Mouse (Mus musculus) left cerebral cortex, adult 18-20 months (tissue): Measurements from ENCODE around the gene 2300003K06Rik. TPM values are rescaled to one million over a fixed set of nuclear protein-coding genes. Genes with fewer than 3 reads are reported as not detected.
"Not testable (repeated sequence)": the region's sequence is repeated elsewhere in the genome, so short reads cannot be mapped to it uniquely, and the experiment has no call there.

ENCODE experiments used
- DNase-seq, 2 experiments: peaks; one replicate each; pipeline ENCODE4 v3.0.0; 2021 to 2022; ENCODE audit warnings: low spot score in 2 of 2, mixed read lengths in 1 of 2
- long read RNA-seq, 2 experiments: library from polyadenylated mRNA; stranded (forward); transcript quantifications; one replicate each; pipeline ENCODE4 v2.0.0; 2021
- total RNA-seq, 2 experiments: library from RNA; stranded (reverse); gene quantifications; 2 replicates each; pipeline ENCODE4 v1.2.3; 2021

The 2300003K06Rik gene
- total RNA-seq: not detected
- long read RNA-seq, experiment 1: 0 reads
- long read RNA-seq, experiment 2: 0 reads

- no peak for DNase-seq
Measured at GRCm38 (mm10) chr11:99837966-99838365, at the start of gene 2300003K06Rik. 2300003K06Rik (minus strand) TSS chr11:99838066.

- DNase-seq: not testable (repeated sequence)
Measured at GRCm38 (mm10) chr11:99878887-99879286, 41.0 kb upstream of the 2300003K06Rik start, which contains the start of gene Gm11567. Gm11567 (plus strand) TSS chr11:99879187.

GRCm38 (mm10) chr11:99873089-99873488 is 35.2 kb upstream of the 2300003K06Rik start, which contains the start of gene Krtap9-1:
Krtap9-1 (plus strand) TSS chr11:99873389.
- DNase-seq: not testable (repeated sequence)

- DNase-seq: not testable (repeated sequence)
Measured at GRCm38 (mm10) chr11:99864176-99864575, 26.3 kb upstream of the 2300003K06Rik start, which contains the start of gene Gm11559. Gm11559 (plus strand) TSS chr11:99864476.

GRCm38 (mm10) chr11:99858761-99859160 is 20.9 kb upstream of the 2300003K06Rik start:
- no peak for DNase-seq

GRCm38 (mm10) chr11:99857617-99858016 is 19.8 kb upstream of the 2300003K06Rik start, which contains the start of gene Gm11568:
Gm11568 (plus strand) TSS chr11:99857917.
- DNase-seq: no peak

GRCm38 (mm10) chr11:99854121-99854520 is 16.3 kb upstream of the 2300003K06Rik start:
- DNase-seq: no peak

GRCm38 (mm10) chr11:99851508-99851907 is 13.6 kb upstream of the 2300003K06Rik start, which contains the start of gene Krtap4-16:
Krtap4-16 (minus strand) TSS chr11:99851608.
- no peak for DNase-seq

GRCm38 (mm10) chr11:99846746-99847145 is 8.9 kb upstream of the 2300003K06Rik start:
- no peak for DNase-seq

- no peak for DNase-seq
Measured at GRCm38 (mm10) chr11:99842185-99842584, 4.3 kb upstream of the 2300003K06Rik start.

- not testable (repeated sequence) for DNase-seq
Measured at GRCm38 (mm10) chr11:99815566-99815965, 22.3 kb downstream of the 2300003K06Rik start, which contains the start of gene Gm11564. Gm11564 (minus strand) TSS chr11:99815666.

- DNase-seq: not testable (repeated sequence)
Measured at GRCm38 (mm10) chr11:99809792-99810191, 28.1 kb downstream of the 2300003K06Rik start, which contains the start of gene Krtap4-13. Krtap4-13 (minus strand) TSS chr11:99809892.

GRCm38 (mm10) chr11:99804346-99804745 is 33.5 kb downstream of the 2300003K06Rik start, which contains the start of gene Gm11554:
Gm11554 (minus strand) TSS chr11:99804446.
- DNase-seq: not testable (repeated sequence)

- not testable (repeated sequence) for DNase-seq
Measured at GRCm38 (mm10) chr11:99798832-99799231, 39.0 kb downstream of the 2300003K06Rik start, which contains the start of gene Gm11569. Gm11569 (minus strand) TSS chr11:99798932.

GRCm38 (mm10) chr11:99793367-99793766 is 44.5 kb downstream of the 2300003K06Rik start, which contains the start of gene Gm11596:
Gm11596 (minus strand) TSS chr11:99793467.
- no peak for DNase-seq

Other genes starting within 250 kb of the 2300003K06Rik start
- gene Krtap1-3, start 246.7 kb downstream of the 2300003K06Rik start, total RNA-seq: not detected
- gene Krtap9-3, start 240.0 kb downstream of the 2300003K06Rik start, total RNA-seq: not detected
- gene Gm11938, start 234.8 kb downstream of the 2300003K06Rik start, total RNA-seq: not detected
- gene Gm11937, start 227.9 kb downstream of the 2300003K06Rik start, total RNA-seq: not detected
- gene Krtap2-4, start 223.2 kb downstream of the 2300003K06Rik start, total RNA-seq: not detected
- not detected for gene Gm11562, start 217.6 kb downstream of the 2300003K06Rik start, total RNA-seq
- not detected for gene Krtap4-1, start 209.8 kb downstream of the 2300003K06Rik start, total RNA-seq
- not detected for gene Krtap4-2, start 203.0 kb downstream of the 2300003K06Rik start, total RNA-seq
- not detected for gene Krtap4-7, start 194.0 kb downstream of the 2300003K06Rik start, total RNA-seq
- gene Gm11555, start 187.8 kb downstream of the 2300003K06Rik start, total RNA-seq: not detected
- gene Gm11563, start 179.1 kb downstream of the 2300003K06Rik start, total RNA-seq: not detected
- gene Krtap4-6, start 172.1 kb downstream of the 2300003K06Rik start, total RNA-seq: not detected
- gene Gm14190, start 147.3 kb downstream of the 2300003K06Rik start, total RNA-seq: not detected
- not detected for gene Gm14180, start 103.8 kb downstream of the 2300003K06Rik start, total RNA-seq
- gene Gm11595, start 65.2 kb downstream of the 2300003K06Rik start, total RNA-seq: not detected
- gene Krtap4-8, start 57.4 kb downstream of the 2300003K06Rik start, total RNA-seq: not detected
- not detected for gene Krtap4-9, start 52.9 kb downstream of the 2300003K06Rik start, total RNA-seq
- gene Gm11596, start 44.6 kb downstream of the 2300003K06Rik start, total RNA-seq: not detected
- not detected for gene Gm11569, start 39.1 kb downstream of the 2300003K06Rik start, total RNA-seq
- gene Gm11554, start 33.6 kb downstream of the 2300003K06Rik start, total RNA-seq: not detected
- gene Krtap4-13, start 28.2 kb downstream of the 2300003K06Rik start, total RNA-seq: not detected
- not detected for gene Gm11564, start 22.4 kb downstream of the 2300003K06Rik start, total RNA-seq
- gene Krtap4-16, start 13.5 kb upstream of the 2300003K06Rik start, total RNA-seq: not detected
- not detected for gene Gm11568, start 19.9 kb upstream of the 2300003K06Rik start, total RNA-seq
- gene Gm11559, start 26.4 kb upstream of the 2300003K06Rik start, total RNA-seq: not detected
- gene Krtap9-1, start 35.3 kb upstream of the 2300003K06Rik start, total RNA-seq: not detected
- gene Gm11567, start 41.1 kb upstream of the 2300003K06Rik start, total RNA-seq: not detected
- gene Krtap31-1, start 69.9 kb upstream of the 2300003K06Rik start, total RNA-seq: not detected
- gene Gm11565, start 76.7 kb upstream of the 2300003K06Rik start, total RNA-seq: not detected
- gene Krtap31-2, start 98.2 kb upstream of the 2300003K06Rik start, total RNA-seq: not detected
- gene Krtap9-5, start 110.4 kb upstream of the 2300003K06Rik start, total RNA-seq: not detected
- not detected for gene Krtap29-1, start 141.0 kb upstream of the 2300003K06Rik start, total RNA-seq
- not detected for gene Krtap16-1, start 148.5 kb upstream of the 2300003K06Rik start, total RNA-seq
- not detected for gene Krtap17-1, start 155.9 kb upstream of the 2300003K06Rik start, total RNA-seq
- gene Krt33a, start 178.1 kb upstream of the 2300003K06Rik start, total RNA-seq: not detected
- not detected for gene Krt33b, start 191.8 kb upstream of the 2300003K06Rik start, total RNA-seq
- gene Krt34, start 203.5 kb upstream of the 2300003K06Rik start, total RNA-seq: not detected
- not detected for gene Krt31, start 212.5 kb upstream of the 2300003K06Rik start, total RNA-seq